ENCODE assay signal across 8 mouse cellular contexts in the genomic region with DNA sequence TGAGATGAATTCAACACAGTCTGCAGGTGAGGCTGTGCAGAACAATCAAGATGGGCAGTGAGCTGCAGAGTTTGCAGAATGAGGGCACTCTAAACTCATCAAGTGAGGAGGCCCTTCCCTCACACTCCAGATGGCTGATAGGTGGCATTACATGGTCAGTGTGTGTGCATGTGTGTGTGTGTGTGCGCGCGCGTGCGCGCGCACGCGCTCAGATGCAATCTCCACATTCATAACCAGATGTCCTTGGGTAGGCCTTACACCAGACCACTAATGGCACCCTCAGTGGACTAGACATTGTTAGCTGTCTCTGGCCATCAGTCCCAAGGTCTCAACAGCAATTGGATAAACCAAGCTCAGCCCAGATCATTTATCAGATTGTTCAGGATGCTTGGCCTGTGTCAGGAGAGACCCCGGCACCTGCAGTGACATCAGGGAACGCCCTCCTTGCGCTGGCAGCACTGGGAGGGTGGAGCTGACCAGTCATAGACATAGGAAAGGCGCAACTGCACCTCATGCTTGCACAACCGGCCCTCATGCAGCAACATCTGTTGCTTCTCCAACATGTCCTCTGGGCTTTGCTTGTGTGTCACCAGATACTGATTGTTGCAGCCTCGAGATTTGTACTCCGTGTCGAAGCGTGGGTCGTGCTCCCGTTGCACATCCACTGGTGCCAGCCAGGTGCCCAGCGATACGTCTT. TPM values are rescaled to one million over a fixed set of nuclear protein-coding genes. Genes with fewer than 3 reads are reported as not detected.
DNase-seq lines count a peak whose midpoint lies in the region; ATAC-seq and TF ChIP-seq lines count a peak whose summit lies in the region.

No protein-coding gene starts in this region.

- intact Hi-C loops in left cerebral cortex, adult 2 months (cut with DNase I): loop anchor here (5.0 kb wide), 1 partner anchor 99 kb away; a partner anchor contains a TSS
- intact Hi-C loops in left cerebral cortex, postnatal 4 days (cut with DNase I): no loop called here

- no peak for TF ChIP-seq EP300 in lung, postnatal 0 days (IDR thresholded peaks at IDR 0.05)
- no peak for TF ChIP-seq EP300 in stomach, postnatal 0 days (optimal IDR thresholded peaks at IDR 0.05)

- H3K9me3 ChIP-seq in embryonic facial prominence, embryonic 10.5 days: no peaks in the 10 kb centered on the region
- no peaks in the 10 kb centered on the region for H3K9me3 ChIP-seq in hindbrain, embryonic 12.5 days (replicated peaks)
- H3K9me3 ChIP-seq in lung, postnatal 0 days (ENCODE audit: low read length): no peaks in the 10 kb centered on the region
- no peaks in the 10 kb centered on the region for H3K9me3 ChIP-seq in stomach, postnatal 0 days (ENCODE audit: control insufficient read depth, low read length)

- H3K4me2 ChIP-seq in hindbrain, embryonic 12.5 days (replicated peaks): peak overlapping the region; percentile 96
- peak overlapping the region; percentile 96 for H3K4me2 ChIP-seq in lung, postnatal 0 days (replicated peaks; ENCODE audit: low read depth, low read length)
- peak overlapping the region; percentile 96 for H3K4me2 ChIP-seq in stomach, postnatal 0 days (replicated peaks; ENCODE audit: low read depth)

- WGBS in embryonic facial prominence, embryonic 10.5 days: 89% methylated on average over 22 of the region's 22 CpGs
- WGBS in hindbrain, embryonic 12.5 days: 91% methylated on average over 22 of the region's 22 CpGs
- 82% methylated on average over 22 of the region's 22 CpGs for WGBS in lung, postnatal 0 days
- WGBS in stomach, postnatal 0 days: 77% methylated on average over 22 of the region's 22 CpGs

- peaks cover 24% of the 10 kb centered on the region for H3K4me1 ChIP-seq in embryonic facial prominence, embryonic 10.5 days
- H3K4me1 ChIP-seq in hindbrain, embryonic 12.5 days: peaks cover 22% of the 10 kb centered on the region
- H3K4me1 ChIP-seq in lung, postnatal 0 days (ENCODE audit: insufficient read depth, low read depth, low read length): peaks cover 15% of the 10 kb centered on the region; the same call in 1 of the 2 replicates
- H3K4me1 ChIP-seq in stomach, postnatal 0 days (replicated peaks; ENCODE audit: control insufficient read depth, insufficient read depth): peaks cover 11% of the 10 kb centered on the region

- peak overlapping the region; percentile 77 for H3K9ac ChIP-seq in hindbrain, embryonic 12.5 days
- H3K9ac ChIP-seq in lung, postnatal 0 days (replicated peaks; ENCODE audit: low read depth): peak overlapping the region; percentile 68; the same call in 1 of the 2 replicates
- H3K9ac ChIP-seq in stomach, postnatal 0 days (ENCODE audit: low read length): peak overlapping the region; percentile 78

- H3K27me3 ChIP-seq in embryonic facial prominence, embryonic 10.5 days (replicated peaks; ENCODE audit: low read depth, poor library complexity, severe bottlenecking): no peaks in the 10 kb centered on the region
- no peaks in the 10 kb centered on the region for H3K27me3 ChIP-seq in hindbrain, embryonic 12.5 days
- no peaks in the 10 kb centered on the region for H3K27me3 ChIP-seq in lung, postnatal 0 days (replicated peaks; ENCODE audit: insufficient read depth, low read length)
- no peaks in the 10 kb centered on the region for H3K27me3 ChIP-seq in stomach, postnatal 0 days (ENCODE audit: control insufficient read depth, insufficient read depth, low read length)

- DNase-seq in left cerebral cortex, adult 2 months (ENCODE audit: extremely low spot score in 1 of 2, low spot score in 2 of 2): no peak
- no peak for DNase-seq in left cerebral cortex, adult 18-20 months (ENCODE audit: low spot score in 2 of 2)
- DNase-seq in embryonic facial prominence, embryonic 10.5 days (ENCODE audit: low spot score): no peak
- DNase-seq in lung, postnatal 0 days (ENCODE audit: low spot score): peak; percentile 18
- DNase-seq in stomach, postnatal 0 days (ENCODE audit: low spot score): peak; percentile 31
- DNase-seq in left cerebral cortex, postnatal 4 days: no peak
- no peak for DNase-seq in right cerebral cortex, adult 18-20 months

- peak overlapping the region; percentile 99 for H3K27ac ChIP-seq in left cerebral cortex, adult 2 months
- H3K27ac ChIP-seq in embryonic facial prominence, embryonic 10.5 days (replicated peaks): peak overlapping the region; percentile 97
- H3K27ac ChIP-seq in hindbrain, embryonic 12.5 days: peak overlapping the region; percentile 95
- peak overlapping the region; percentile 94 for H3K27ac ChIP-seq in lung, postnatal 0 days (ENCODE audit: low read length)
- peak overlapping the region; percentile 95 for H3K27ac ChIP-seq in stomach, postnatal 0 days (replicated peaks)

- ATAC-seq in hindbrain, embryonic 12.5 days (ENCODE audit: low FRiP score): 0 out of 2 replicates have a peak, but pooled peaks have one; percentile 0
- no peak for ATAC-seq in lung, postnatal 0 days
- ATAC-seq in stomach, postnatal 0 days (ENCODE audit: low FRiP score, low TSS enrichment): peak; percentile 1; the same call in 1 of the 2 replicates

- no peak for TF ChIP-seq CTCF in left cerebral cortex, adult 2 months (IDR thresholded peaks at IDR 0.05)
- TF ChIP-seq CTCF in lung, postnatal 0 days (IDR thresholded peaks at IDR 0.05): no peak
- no peak for TF ChIP-seq CTCF in stomach, postnatal 0 days (IDR thresholded peaks at IDR 0.05; ENCODE audit: low read depth)

- peak overlapping the region; percentile 91 for H3K4me3 ChIP-seq in left cerebral cortex, adult 2 months
- peak overlapping the region; percentile 87 for H3K4me3 ChIP-seq in embryonic facial prominence, embryonic 10.5 days
- peak overlapping the region; percentile 62 for H3K4me3 ChIP-seq in hindbrain, embryonic 12.5 days
- H3K4me3 ChIP-seq in lung, postnatal 0 days (ENCODE audit: low read depth, low read length): peak overlapping the region; percentile 59
- H3K4me3 ChIP-seq in stomach, postnatal 0 days (ENCODE audit: low read depth, low read length): peak overlapping the region; percentile 92

- peaks cover 31% of the 10 kb centered on the region for H3K36me3 ChIP-seq in embryonic facial prominence, embryonic 10.5 days (replicated peaks)
- peaks cover 3% of the 10 kb centered on the region for H3K36me3 ChIP-seq in hindbrain, embryonic 12.5 days
- no peaks in the 10 kb centered on the region for H3K36me3 ChIP-seq in lung, postnatal 0 days (ENCODE audit: insufficient read depth, low read length)
- 0 out of 2 replicates have a peak, but pooled peaks cover 2% of the 10 kb centered on the region for H3K36me3 ChIP-seq in stomach, postnatal 0 days (ENCODE audit: control insufficient read depth, insufficient read depth, low read length)

RNA-seq across cellular contexts. Expression of a gene that starts 1.1 kb away (rescaled TPM):
- 10 to 100 TPM in 1 of 2 experiments, 1 to 10 TPM in 1; 9.1 to 10.8 TPM for total RNA-seq in left cerebral cortex, adult 2 months (2021)
- total RNA-seq in left cerebral cortex, adult 18-20 months (2021): 10 to 100 TPM in 1 of 2 experiments, 1 to 10 TPM in 1; 8.9 to 10.7 TPM
- 12.7 and 15.7 TPM in 2 replicates for polyA plus RNA-seq in embryonic facial prominence, embryonic 10.5 days (2016; fragmentation: Nextera tagmentation; extraction: Ambion mirVana)
- polyA plus RNA-seq in hindbrain, embryonic 12.5 days (2016; fragmentation: Nextera tagmentation; extraction: Ambion mirVana): 19.5 and 20.4 TPM in 2 replicates
- polyA plus RNA-seq in lung, postnatal 0 days (2015; fragmentation: Nextera tagmentation; extraction: Ambion mirVana): 6.8 TPM in 2 replicates
- polyA plus RNA-seq in stomach, postnatal 0 days (2015; fragmentation: Nextera tagmentation; extraction: Ambion mirVana): 9.0 and 9.4 TPM in 2 replicates
- 10 to 100 TPM; 12.9 to 13.7 TPM for total RNA-seq in left cerebral cortex, postnatal 4 days (2021)

RNA-seq across cellular contexts. Expression of a gene that starts 1.3 kb away (rescaled TPM):
- 100 to 1,000 TPM; 187 to 193 TPM for total RNA-seq in left cerebral cortex, adult 2 months (2021)
- 100 to 1,000 TPM; 213 to 215 TPM for total RNA-seq in left cerebral cortex, adult 18-20 months (2021)
- 132 and 138 TPM in 2 replicates for polyA plus RNA-seq in embryonic facial prominence, embryonic 10.5 days (2016; fragmentation: Nextera tagmentation; extraction: Ambion mirVana)
- 129 and 130 TPM in 2 replicates for polyA plus RNA-seq in hindbrain, embryonic 12.5 days (2016; fragmentation: Nextera tagmentation; extraction: Ambion mirVana)
- 155 and 166 TPM in 2 replicates for polyA plus RNA-seq in lung, postnatal 0 days (2015; fragmentation: Nextera tagmentation; extraction: Ambion mirVana)
- polyA plus RNA-seq in stomach, postnatal 0 days (2015; fragmentation: Nextera tagmentation; extraction: Ambion mirVana): 129 and 137 TPM in 2 replicates
- total RNA-seq in left cerebral cortex, postnatal 4 days (2021): 100 to 1,000 TPM; 111 to 112 TPM

RNA-seq across cellular contexts. Expression of a gene that starts 22.3 kb away (rescaled TPM):
- total RNA-seq in left cerebral cortex, adult 2 months (2021): 1 to 10 TPM; 1.7 to 2.4 TPM
- 1 to 10 TPM in 1 of 2 experiments, under 1 TPM in 1; 0.95 to 2.3 TPM for total RNA-seq in left cerebral cortex, adult 18-20 months (2021)
- 1.1 and 1.4 TPM in 2 replicates for polyA plus RNA-seq in embryonic facial prominence, embryonic 10.5 days (2016; fragmentation: Nextera tagmentation; extraction: Ambion mirVana)
- 0.29 and 0.76 TPM in 2 replicates for polyA plus RNA-seq in hindbrain, embryonic 12.5 days (2016; fragmentation: Nextera tagmentation; extraction: Ambion mirVana)
- 4.9 and 5.2 TPM in 2 replicates for polyA plus RNA-seq in lung, postnatal 0 days (2015; fragmentation: Nextera tagmentation; extraction: Ambion mirVana)
- 0.21 and 0.48 TPM in 2 replicates for polyA plus RNA-seq in stomach, postnatal 0 days (2015; fragmentation: Nextera tagmentation; extraction: Ambion mirVana)
- total RNA-seq in left cerebral cortex, postnatal 4 days (2021): 1 to 10 TPM; 1.3 to 1.5 TPM

RNA-seq across cellular contexts. Expression of a gene that starts 29.2 kb away (rescaled TPM):
- total RNA-seq in left cerebral cortex, adult 2 months (2021): 10 to 100 TPM; 18.9 to 19.7 TPM
- total RNA-seq in left cerebral cortex, adult 18-20 months (2021): 10 to 100 TPM; 16.6 to 17.7 TPM
- 22.7 and 23.6 TPM in 2 replicates for polyA plus RNA-seq in embryonic facial prominence, embryonic 10.5 days (2016; fragmentation: Nextera tagmentation; extraction: Ambion mirVana)
- 17.2 and 25.7 TPM in 2 replicates for polyA plus RNA-seq in hindbrain, embryonic 12.5 days (2016; fragmentation: Nextera tagmentation; extraction: Ambion mirVana)
- polyA plus RNA-seq in lung, postnatal 0 days (2015; fragmentation: Nextera tagmentation; extraction: Ambion mirVana): 30.6 and 36.2 TPM in 2 replicates
- 48.5 and 59.1 TPM in 2 replicates for polyA plus RNA-seq in stomach, postnatal 0 days (2015; fragmentation: Nextera tagmentation; extraction: Ambion mirVana)
- total RNA-seq in left cerebral cortex, postnatal 4 days (2021): 10 to 100 TPM; 12.0 to 14.8 TPM

RNA-seq across cellular contexts. Expression of a gene that starts 34.6 kb away (rescaled TPM):
- not detected for total RNA-seq in left cerebral cortex, adult 2 months (2021)
- total RNA-seq in left cerebral cortex, adult 18-20 months (2021): not detected
- 1.2 and 1.4 TPM in 2 replicates for polyA plus RNA-seq in embryonic facial prominence, embryonic 10.5 days (2016; fragmentation: Nextera tagmentation; extraction: Ambion mirVana)
- 1.8 and 2.6 TPM in 2 replicates for polyA plus RNA-seq in hindbrain, embryonic 12.5 days (2016; fragmentation: Nextera tagmentation; extraction: Ambion mirVana)
- 1.6 and 1.9 TPM in 2 replicates for polyA plus RNA-seq in lung, postnatal 0 days (2015; fragmentation: Nextera tagmentation; extraction: Ambion mirVana)
- 2.2 and 3.3 TPM in 2 replicates for polyA plus RNA-seq in stomach, postnatal 0 days (2015; fragmentation: Nextera tagmentation; extraction: Ambion mirVana)
- total RNA-seq in left cerebral cortex, postnatal 4 days (2021): not detected

Comparison
In these comparisons a context has a peak if more than half of its experiments do, and no peak if none do; other contexts are left out.
1. DNase-seq: peak in lung, postnatal 0 days (single experiment) and stomach, postnatal 0 days (single experiment); none in left cerebral cortex, adult 2 months (0 of 2), left cerebral cortex, adult 18-20 months (0 of 2), embryonic facial prominence, embryonic 10.5 days (single experiment), left cerebral cortex, postnatal 4 days (single experiment) and right cerebral cortex, adult 18-20 months (single experiment).
2. Peak in every context shown above with its lines, with median percentiles within 50 percentile points of each other: H3K27ac ChIP-seq, H3K4me3 ChIP-seq, H3K4me2 ChIP-seq and H3K9ac ChIP-seq.